Mouse (Mus musculus): ENCODE data around the gene Slco3a1.

DNA sequence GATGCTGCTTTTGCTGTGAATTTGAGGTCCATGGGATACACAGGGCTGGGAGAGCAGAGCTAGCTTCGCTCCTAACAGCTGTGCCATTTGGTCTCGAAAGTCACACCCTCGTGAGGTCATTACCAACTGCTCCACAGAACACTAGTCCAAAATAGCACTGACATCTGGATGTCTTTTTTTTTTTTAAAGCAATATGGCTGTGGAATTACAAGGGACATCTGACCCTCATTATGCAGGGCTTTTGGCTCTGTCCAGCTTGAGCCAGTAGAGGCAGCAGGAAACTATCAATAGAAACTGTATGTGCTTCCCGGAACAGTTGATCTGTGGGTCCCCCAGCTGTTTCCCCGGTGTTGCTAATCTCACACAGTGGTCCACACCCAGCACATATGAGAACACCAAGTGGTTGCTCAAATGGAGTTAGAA lies 163.1 kb downstream of the Slco3a1 start:
- TF ChIP-seq CTCF (IDR thresholded peaks at IDR 0.05; ENCODE audit: borderline replicate concordance, insufficient read depth, low read length) (no peak), POLR2A (IDR thresholded peaks at IDR 0.05; ENCODE audit: low read depth, low read length) (no peak)
